Mouse (Mus musculus): ENCODE measurements at regions not wholly inside any gene's neighbourhood (a gene's known extent, or its start where the extent isn't known, plus 50 kb on each side); places are given as distances from the start of the nearest gene placed in this dataset.
"Not testable (repeated sequence)": the region's sequence is repeated elsewhere in the genome, so short reads cannot be mapped to it uniquely, and the experiment has no call there.

DNA sequence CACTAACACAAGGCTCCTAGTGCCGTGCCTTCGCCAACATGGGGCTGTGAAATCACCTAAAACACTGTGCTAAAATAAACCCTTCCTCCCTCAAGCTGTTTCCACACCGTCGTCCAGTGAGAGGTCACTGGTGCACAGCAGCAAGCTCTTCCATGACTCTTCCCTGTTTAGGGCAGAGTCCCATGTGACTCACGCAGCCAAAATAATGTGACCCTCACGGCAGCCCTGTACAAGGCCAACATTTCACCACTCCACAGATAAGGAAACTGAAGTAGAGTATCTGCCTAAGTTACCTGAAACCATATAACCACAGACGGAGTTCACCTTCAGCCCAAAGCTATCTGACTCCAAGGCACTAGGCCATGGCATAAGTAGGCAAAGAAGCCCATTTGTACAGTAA, 173.4 kb downstream of the Tomm20 start:
- intact Hi-C loops (cut with DNase I), result no loop called here
- Histone ChIP-seq H3K27ac (peak overlapping the region; percentile 12; the same call in 1 of the 2 replicates), H3K4me3 (no peak overlapping the region)
- no peak for DNase-seq
- no peak for TF ChIP-seq CTCF (IDR thresholded peaks at IDR 0.05)

DNA sequence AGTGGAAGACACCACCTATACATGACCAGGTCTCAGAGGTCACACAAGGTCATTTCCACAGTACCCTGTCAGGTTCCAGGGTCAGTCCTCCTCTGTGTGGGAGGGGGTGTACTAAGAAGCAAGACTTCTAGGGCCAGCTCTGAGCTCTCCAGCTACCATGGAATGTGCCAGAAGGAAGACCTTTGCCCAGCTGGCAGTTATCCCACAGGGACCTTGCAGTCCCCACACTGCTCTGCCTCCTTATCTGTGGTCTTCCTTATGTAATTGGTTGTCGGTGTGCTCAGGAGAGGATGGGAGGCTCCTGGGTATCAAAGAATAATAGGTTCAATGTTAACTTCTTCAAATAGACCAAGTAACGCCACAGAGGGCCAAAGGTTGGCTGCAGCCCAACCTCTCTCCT, 175.3 kb downstream of the Tomm20 start:
- intact Hi-C loops (cut with DNase I); DNase-seq; H3K27ac ChIP-seq; H3K4me3 ChIP-seq: not testable (repeated sequence)

DNA sequence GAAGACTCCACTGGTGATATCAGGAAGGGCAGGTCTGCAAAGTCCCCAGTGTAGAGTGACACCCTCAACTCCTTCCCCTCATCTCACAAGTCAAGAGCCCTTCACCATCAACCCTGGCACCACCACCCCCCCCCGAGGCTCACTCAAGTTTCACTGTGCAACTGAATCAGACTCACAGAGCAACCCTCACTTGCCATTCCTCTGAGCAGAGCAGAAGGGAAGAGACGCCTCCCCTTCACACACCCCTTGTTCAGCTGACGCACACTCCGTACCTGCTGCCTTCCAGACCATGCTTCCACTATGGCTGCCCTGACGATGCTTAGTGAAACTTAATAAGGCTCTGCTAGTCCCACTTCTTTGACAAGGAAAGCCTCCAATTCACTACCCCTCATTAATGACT, 174.4 kb upstream of the Irf2bp2 start:
- no peak for TF ChIP-seq CTCF (IDR thresholded peaks at IDR 0.05)

DNA sequence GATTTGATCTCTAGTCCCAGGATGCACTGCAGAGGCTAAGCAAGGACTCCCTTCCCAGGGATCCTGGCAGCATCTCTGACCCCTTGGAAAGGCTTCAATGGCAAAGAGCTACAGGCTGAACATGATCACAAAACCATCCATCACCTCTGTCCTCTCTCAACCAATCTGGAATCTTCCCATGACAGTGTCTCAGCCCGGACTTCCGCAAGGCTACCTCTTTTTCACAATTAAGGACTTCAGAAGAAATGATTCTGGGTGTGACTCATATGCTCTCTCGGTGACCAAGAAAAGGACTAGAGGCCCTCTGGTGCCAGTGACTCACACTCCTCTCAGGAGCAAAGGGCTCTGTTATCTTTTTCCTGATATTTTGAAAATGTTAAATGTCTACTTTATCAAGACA, 173.6 kb upstream of the Irf2bp2 start:
- Histone ChIP-seq H3K27ac (peak overlapping the region; percentile 57), H3K4me3 (no peak overlapping the region)
- intact Hi-C loops (cut with DNase I), result no loop called here
- DNase-seq, result peak; percentile 53
- no peak for TF ChIP-seq CTCF (IDR thresholded peaks at IDR 0.05)

More for the DNA sequence above, 174.4 kb upstream of the Irf2bp2 start:
- DNase-seq, result no peak
- Histone ChIP-seq H3K27ac (no peak overlapping the region), H3K4me3 (no peak overlapping the region)
- intact Hi-C loops (cut with DNase I), result no loop called here

DNA sequence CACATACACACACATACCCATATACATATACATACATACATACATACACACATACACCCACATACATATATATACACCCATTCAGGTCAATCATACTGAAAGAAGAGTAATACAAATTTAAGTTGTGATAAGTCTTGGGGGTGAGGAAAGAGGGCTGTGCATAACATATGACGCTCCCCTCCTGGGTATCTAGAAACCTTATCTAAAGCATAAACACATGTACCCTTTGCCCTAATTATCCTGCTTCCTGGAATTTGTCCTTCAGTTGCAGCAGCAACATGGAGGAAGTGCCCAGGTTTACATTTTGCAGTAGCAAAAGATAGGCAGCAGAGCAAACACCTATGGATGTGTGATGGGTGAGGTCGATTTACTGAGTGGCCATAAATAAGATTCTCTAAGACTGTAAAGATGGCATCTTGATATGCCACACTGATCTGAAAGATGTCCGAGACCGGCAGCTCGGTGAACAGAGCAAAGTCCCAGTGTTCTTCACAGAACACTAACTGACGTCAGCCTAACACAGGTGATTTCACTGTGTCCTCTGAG, 172.0 kb upstream of the Irf2bp2 start:
- no peak overlapping the region for H3K4me3 ChIP-seq
- H3K27ac ChIP-seq, result no peak overlapping the region
- TF ChIP-seq CTCF (IDR thresholded peaks at IDR 0.05), result no peak
- intact Hi-C loops (cut with DNase I), result no loop called here
- no peak for DNase-seq

DNA sequence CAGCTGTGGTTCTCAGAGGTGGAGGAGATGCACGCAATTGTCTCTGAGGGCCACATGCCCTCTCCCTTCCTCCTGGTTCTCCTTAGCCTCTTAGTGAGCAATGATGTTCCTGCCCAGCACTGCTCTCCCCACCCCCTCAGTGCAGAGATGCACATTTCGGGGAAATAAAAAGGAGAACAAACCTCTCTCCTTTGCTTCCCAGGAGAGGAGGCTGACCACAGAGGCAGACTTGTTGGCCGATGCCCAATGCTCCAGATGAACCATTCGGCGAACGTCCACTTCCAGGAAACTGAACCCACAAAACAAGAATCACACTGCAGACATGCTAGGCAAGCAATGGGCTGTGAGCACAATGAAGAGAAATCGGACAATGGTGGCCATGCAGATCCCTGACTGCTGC, 169.8 kb upstream of the Irf2bp2 start:
- Histone ChIP-seq H3K4me3 (no peak overlapping the region), H3K27ac (peak overlapping the region; percentile 40; the same call in 1 of the 2 replicates)
- DNase-seq, result peak; percentile 71
- no peak for TF ChIP-seq CTCF (IDR thresholded peaks at IDR 0.05)
- intact Hi-C loops (cut with DNase I), result no loop called here

DNA sequence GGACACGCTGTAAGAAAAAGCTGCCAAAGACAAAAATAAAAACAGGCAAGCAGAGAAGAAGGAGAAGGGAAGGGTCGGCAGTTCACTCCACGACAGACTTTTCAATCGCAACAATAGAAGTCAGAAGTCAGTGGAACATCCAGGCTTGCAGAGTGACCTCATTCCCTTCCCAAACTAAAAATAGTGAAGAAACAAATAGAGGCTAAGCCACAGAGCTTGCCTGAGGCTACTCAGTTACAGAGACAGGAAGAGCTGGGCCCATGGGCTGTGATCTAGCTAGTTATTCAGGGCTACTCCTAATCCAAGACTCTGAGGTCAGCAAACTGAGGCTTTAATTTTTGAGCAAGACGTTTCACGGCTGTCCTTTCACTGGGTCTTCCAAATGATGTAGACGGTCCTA, 165.9 kb upstream of the Irf2bp2 start:
- intact Hi-C loops (cut with DNase I), result no loop called here
- H3K4me3 ChIP-seq, result no peak overlapping the region
- TF ChIP-seq CTCF (IDR thresholded peaks at IDR 0.05), result no peak
- H3K27ac ChIP-seq, result peak overlapping the region; percentile 88
- peak; percentile 64 for DNase-seq

DNA sequence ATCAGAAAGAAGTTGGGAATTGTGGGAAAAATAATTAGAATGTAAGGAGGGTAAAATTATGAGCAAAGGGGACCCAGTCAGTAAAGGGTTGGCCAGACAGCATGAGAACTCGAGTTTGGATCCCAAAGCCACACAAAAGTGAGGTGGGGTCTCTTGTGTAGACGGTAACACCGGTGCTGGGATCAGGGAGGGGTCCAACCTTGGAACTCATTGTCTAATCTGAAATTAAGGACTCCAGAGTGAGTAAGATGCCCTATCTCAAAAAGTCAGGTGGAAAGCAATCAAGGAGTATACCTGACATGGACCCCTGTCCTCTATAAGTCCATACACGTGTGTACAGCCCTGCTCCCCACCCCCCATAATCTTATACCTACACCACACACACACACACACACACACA, 165.2 kb upstream of the Irf2bp2 start:
- TF ChIP-seq CTCF (IDR thresholded peaks at IDR 0.05), result no peak
- DNase-seq, result no peak
- peak overlapping the region; percentile 88 for H3K27ac ChIP-seq
- intact Hi-C loops (cut with DNase I), result no loop called here
- H3K4me3 ChIP-seq, result no peak overlapping the region

DNA sequence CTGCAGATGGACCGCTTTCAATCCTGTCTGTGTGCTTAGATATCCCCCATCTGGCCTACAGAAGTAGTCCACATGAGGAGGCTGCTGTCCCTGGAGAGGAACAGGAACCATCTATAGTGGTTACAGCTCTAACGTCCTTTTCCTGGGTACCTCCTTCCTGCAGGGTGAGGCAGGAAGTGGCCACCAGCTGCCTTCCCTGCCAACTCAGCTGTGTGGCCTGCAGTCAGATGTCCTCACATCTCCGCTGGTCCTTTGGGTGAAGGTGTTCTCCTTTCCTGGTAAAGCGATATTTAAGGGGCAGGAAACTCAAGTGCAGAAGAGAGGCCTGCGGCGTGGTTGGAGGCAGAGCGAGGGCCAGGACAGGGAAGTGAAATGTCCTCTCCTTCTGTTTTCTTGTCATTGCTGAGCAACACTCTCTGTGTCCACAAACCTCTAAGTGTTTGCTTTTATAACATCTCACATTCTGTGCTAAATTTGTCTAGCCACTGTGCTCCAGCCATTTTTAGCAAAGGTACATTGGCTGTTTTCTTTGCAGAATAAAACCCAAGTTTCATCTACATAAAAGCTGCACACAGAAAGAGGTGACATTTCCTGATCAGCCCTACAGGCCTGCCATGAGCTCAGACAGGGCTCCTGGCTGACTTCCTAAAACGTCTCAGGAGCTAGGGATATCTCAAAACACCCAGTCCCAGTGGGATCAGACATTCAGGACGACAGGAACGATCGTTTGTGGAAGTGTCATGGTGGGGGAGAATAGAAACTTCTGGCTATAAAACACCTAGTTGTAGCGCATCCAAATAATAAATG, 164.4 kb upstream of the Irf2bp2 start:
- Histone ChIP-seq H3K27ac (peak overlapping the region; percentile 88), H3K4me3 (no peak overlapping the region)
- TF ChIP-seq CTCF (IDR thresholded peaks at IDR 0.05), result peak; percentile 11; the same call in 1 of the 2 replicates
- DNase-seq, result peak; percentile 52
- intact Hi-C loops (cut with DNase I), result no loop called here

DNA sequence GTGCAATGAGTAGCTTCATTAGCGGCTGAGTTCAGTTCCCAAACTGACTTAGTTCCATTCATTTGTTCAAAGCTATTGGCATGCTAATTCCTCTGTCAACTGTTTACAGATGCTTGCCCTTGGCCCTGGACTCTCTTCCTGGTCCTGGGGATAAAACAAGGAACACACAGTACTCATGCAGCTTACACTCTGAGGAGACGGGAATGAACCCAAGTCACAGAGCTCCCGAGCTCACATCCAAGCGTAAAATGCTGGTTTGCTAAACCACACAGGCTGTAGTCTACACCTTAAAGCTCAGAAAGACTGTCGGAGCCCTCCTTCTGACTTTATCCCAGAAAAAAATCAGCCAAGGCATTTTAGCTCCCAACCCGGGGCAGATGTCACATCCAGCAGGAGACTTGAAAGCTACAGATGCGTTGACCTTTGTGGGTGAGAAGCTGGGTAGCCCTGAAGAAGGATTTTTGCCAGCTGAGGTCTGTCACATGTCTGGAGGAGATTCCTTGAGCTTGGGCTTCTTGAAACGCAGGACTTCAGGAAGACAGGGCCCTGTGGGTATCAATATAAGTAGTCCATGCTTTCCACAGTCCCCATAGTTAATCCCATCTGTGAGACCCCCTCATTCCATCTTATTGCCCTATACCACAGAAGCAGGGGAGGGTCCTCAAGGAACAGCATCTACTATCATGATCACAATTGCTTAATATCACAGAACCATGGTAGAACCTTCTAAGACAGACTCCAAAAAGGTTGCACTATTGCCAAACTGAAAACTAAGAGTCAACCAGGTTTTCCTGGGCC, 162.7 kb upstream of the Irf2bp2 start:
- DNase-seq, result no peak
- Histone ChIP-seq H3K4me3 (no peak overlapping the region), H3K27ac (peak overlapping the region; percentile 72)
- TF ChIP-seq CTCF (IDR thresholded peaks at IDR 0.05), result no peak
- intact Hi-C loops (cut with DNase I), result no loop called here

DNA sequence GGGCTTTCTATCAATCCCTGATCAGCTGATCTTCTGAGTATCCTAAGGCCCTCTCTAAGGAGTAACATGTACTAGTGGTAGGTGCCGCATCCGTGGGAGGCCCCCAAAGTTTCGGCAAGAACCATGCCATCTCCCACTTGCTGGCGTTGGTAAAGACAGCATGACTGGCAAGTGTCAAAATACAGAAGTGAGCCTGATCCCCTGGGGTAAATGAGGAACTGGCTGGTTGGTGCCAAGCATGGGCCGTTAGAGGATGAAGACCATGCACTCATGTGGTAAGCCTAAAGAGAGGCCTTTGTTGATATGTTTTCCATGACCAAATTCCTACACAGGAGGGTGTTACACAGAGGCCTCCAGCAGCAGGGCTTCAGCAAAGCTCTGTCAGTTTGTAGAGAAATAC, 161.9 kb upstream of the Irf2bp2 start:
- no peak for TF ChIP-seq CTCF (IDR thresholded peaks at IDR 0.05)
- Histone ChIP-seq H3K4me3 (no peak overlapping the region), H3K27ac (peak overlapping the region; percentile 72; the same call in 1 of the 2 replicates)
- intact Hi-C loops (cut with DNase I), result no loop called here
- DNase-seq, result no peak

DNA sequence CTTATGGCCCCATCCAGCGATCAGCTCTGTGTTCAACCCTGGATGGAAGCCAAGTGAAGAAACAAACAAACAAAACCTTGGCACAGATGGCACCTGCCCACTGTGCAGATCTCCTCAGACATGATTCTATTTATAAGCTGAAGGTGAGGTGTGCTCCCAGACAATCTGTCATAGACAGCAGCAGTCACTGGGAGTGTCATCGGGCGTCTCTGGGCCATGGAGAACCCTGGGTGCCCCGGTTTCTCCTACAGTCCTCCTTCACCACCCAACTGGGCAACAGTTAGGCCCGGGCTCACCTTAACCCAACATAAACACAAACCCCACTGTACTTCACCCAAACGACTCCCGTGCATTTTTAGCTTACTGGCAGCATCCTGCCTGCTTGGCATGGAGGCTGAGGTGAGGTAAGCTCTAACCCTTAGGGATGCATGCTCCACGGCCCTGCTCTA, 160.6 kb upstream of the Irf2bp2 start:
- H3K4me3 ChIP-seq, result no peak overlapping the region
- intact Hi-C loops (cut with DNase I), result loop anchor here (5.0 kb wide), 1 partner anchor 48 kb away; no protein-coding TSS in a partner anchor
- no peak for DNase-seq
- TF ChIP-seq CTCF (IDR thresholded peaks at IDR 0.05), result no peak
- H3K27ac ChIP-seq, result no peak overlapping the region

Data from gastrocnemius, adult 2 months (tissue).